Mouse (Mus musculus): Measurements from ENCODE around the gene Tnrc6a. TPM values are rescaled to one million over a fixed set of nuclear protein-coding genes. Genes with fewer than 3 reads are reported as not detected.

The Tnrc6a gene
- polyA plus RNA-seq, 1 experiment from 2014 or later: 44.8 TPM

DNA sequence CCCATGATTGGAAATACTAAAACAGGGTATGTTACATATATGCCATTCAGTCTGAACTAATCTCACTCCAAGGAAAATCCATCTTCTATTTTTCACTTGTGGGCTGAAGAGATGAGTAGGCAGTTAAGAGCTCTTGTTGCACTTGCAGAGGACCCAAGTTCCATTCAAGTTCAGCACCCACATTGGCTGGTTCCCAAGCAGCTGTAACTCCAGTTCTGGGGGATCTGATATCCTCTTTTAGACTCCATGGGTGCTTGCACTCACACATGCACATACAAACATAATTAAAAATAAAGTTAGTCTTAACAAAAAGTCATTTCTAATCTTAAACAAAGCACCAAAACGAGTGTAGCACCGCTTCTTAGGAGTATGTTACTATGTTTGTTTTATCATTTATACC, 5.4 kb downstream of the Tnrc6a start:
- Histone ChIP-seq H3K4me2 (no peak overlapping the region), H3K4me3 (ENCODE audit: low read depth, low read length) (no peak overlapping the region), H3K4me1 (ENCODE audit: control insufficient read depth, insufficient read depth, low read length) (peaks cover 32% of the 10 kb centered on the region), H3K36me3 (ENCODE audit: control insufficient read depth, insufficient read depth, low read length) (0 out of 2 replicates have a peak, but pooled peaks cover 3% of the 10 kb centered on the region), H3K27me3 (ENCODE audit: control insufficient read depth, insufficient read depth, low read length) (no peaks in the 10 kb centered on the region), H3K9me3 (replicated peaks; ENCODE audit: control insufficient read depth, low read length) (no peaks in the 10 kb centered on the region), H3K27ac (ENCODE audit: low read depth, low read length) (no peak overlapping the region), H3K9ac (ENCODE audit: low read depth, low read length) (no peak overlapping the region)
- WGBS (ENCODE audit: insufficient replicate concordance): 80% methylated on average over 2 of the region's 2 CpGs
- ATAC-seq (replicated peaks; ENCODE audit: insufficient number of reproducible peaks, low FRiP score, low TSS enrichment): no peak

DNA sequence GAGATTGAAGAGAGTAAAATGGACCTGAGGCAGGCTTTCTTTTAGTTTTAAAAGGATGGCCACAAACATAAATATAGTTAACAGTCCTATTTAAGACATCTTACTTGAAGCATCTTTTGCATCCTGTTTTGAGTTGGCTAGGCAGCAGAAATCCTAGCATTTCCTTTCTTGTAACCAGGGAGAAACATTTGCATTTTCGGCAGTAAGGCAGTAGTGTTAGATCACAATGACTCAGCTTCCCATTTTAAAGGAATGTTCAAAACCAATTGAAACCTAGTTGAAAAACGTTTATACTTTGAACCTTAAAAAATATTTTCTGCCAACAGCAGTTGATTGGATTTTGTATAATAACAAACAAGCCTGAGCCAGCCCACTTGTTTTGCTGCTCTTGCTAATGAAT, 6.5 kb downstream of the Tnrc6a start:
- no peak overlapping the region for H3K9ac ChIP-seq (ENCODE audit: low read depth, low read length)
- H3K4me3 ChIP-seq (ENCODE audit: low read depth, low read length): no peak overlapping the region
- no peak for ATAC-seq (replicated peaks; ENCODE audit: insufficient number of reproducible peaks, low FRiP score, low TSS enrichment)
- peaks cover 43% of the 10 kb centered on the region for H3K4me1 ChIP-seq (ENCODE audit: control insufficient read depth, insufficient read depth, low read length)
- H3K27ac ChIP-seq (ENCODE audit: low read depth, low read length): no peak overlapping the region
- 36% methylated on average over 2 of the region's 2 CpGs for WGBS (ENCODE audit: insufficient replicate concordance)
- no peak overlapping the region for H3K4me2 ChIP-seq
- H3K36me3 ChIP-seq (ENCODE audit: control insufficient read depth, insufficient read depth, low read length): 0 out of 2 replicates have a peak, but pooled peaks cover 3% of the 10 kb centered on the region
- H3K27me3 ChIP-seq (ENCODE audit: control insufficient read depth, insufficient read depth, low read length): no peaks in the 10 kb centered on the region
- H3K9me3 ChIP-seq (replicated peaks; ENCODE audit: control insufficient read depth, low read length): no peaks in the 10 kb centered on the region

DNA sequence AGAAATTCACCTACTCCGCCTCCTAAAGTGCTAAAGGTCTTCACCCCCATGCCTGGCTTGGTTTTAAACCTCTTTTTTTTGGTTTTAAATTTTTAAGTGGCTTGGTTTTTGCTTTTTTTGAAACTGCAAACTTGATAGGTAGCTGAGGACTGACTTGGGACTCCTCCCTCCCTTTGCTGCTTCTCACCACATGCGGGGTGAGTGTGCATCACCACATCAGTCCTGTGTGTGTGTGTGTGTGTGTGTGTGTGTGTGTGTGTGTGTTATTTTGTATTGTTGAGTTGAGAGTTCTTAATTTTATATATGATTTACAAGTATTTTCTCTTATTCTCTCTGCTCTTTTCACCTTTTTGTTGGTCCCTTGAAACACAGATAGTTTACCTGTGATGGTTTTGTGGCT, 8.7 kb downstream of the Tnrc6a start:
- 87% methylated on average over 2 of the region's 2 CpGs for WGBS (ENCODE audit: insufficient replicate concordance)
- no peak for ATAC-seq (replicated peaks; ENCODE audit: insufficient number of reproducible peaks, low FRiP score, low TSS enrichment)
- peaks cover 38% of the 10 kb centered on the region for H3K4me1 ChIP-seq (ENCODE audit: control insufficient read depth, insufficient read depth, low read length)

DNA sequence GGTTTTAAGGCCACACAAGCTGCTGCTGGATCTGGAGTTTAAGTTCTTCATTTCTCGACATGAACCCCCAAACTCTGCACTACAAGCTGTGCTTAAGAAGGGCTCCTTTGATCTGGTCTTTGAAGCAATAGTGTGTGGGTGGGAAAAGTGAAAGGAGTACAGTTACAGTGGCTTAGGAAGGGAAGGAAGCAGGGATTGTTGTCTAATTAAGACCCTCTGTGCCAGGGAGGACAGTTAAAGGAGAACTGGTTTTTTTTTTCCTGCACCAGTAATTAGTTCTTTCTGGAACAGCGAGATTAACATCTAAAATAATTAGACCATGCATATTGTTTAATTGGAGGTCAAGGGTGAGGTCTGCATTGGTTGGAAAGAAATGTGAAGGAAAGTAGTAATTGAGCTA, 11.2 kb downstream of the Tnrc6a start:
- no peak overlapping the region for H3K4me3 ChIP-seq (ENCODE audit: low read depth, low read length)
- no peak for ATAC-seq (replicated peaks; ENCODE audit: insufficient number of reproducible peaks, low FRiP score, low TSS enrichment)
- H3K27ac ChIP-seq (ENCODE audit: low read depth, low read length): no peak overlapping the region
- no peak overlapping the region for H3K9ac ChIP-seq (ENCODE audit: low read depth, low read length)
- no peaks in the 10 kb centered on the region for H3K9me3 ChIP-seq (replicated peaks; ENCODE audit: control insufficient read depth, low read length)
- H3K36me3 ChIP-seq (ENCODE audit: control insufficient read depth, insufficient read depth, low read length): peaks cover 1% of the 10 kb centered on the region
- H3K27me3 ChIP-seq (ENCODE audit: control insufficient read depth, insufficient read depth, low read length): no peaks in the 10 kb centered on the region
- H3K4me1 ChIP-seq (ENCODE audit: control insufficient read depth, insufficient read depth, low read length): peaks cover 37% of the 10 kb centered on the region
- H3K4me2 ChIP-seq: no peak overlapping the region
- 62% methylated on average over 2 of the region's 2 CpGs for WGBS (ENCODE audit: insufficient replicate concordance)

More for the DNA sequence above, 8.7 kb downstream of the Tnrc6a start:
- Histone ChIP-seq H3K4me2 (no peak overlapping the region), H3K36me3 (ENCODE audit: control insufficient read depth, insufficient read depth, low read length) (0 out of 2 replicates have a peak, but pooled peaks cover 2% of the 10 kb centered on the region), H3K27ac (ENCODE audit: low read depth, low read length) (no peak overlapping the region), H3K9ac (ENCODE audit: low read depth, low read length) (no peak overlapping the region), H3K4me3 (ENCODE audit: low read depth, low read length) (no peak overlapping the region), H3K9me3 (replicated peaks; ENCODE audit: control insufficient read depth, low read length) (no peaks in the 10 kb centered on the region), H3K27me3 (ENCODE audit: control insufficient read depth, insufficient read depth, low read length) (no peaks in the 10 kb centered on the region)

DNA sequence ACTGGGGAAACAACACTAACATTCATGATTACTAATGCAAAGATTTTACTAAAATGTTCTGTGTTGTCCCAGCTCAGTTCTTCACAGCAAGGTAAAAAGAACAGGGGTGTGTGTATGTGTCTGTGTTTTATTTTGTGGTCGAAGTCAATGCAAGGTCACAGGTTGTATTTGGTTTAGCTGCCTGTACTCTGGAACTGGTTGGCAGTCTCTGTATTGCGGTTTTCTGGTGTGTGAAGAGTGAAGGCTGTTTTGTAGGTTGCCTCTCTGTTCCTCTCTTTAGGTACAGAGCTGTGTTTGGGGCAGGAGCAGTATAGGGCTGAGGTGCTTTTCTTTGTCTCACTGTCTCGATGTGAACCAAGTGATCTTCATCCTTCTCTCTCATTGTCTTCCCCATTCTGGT, 12.0 kb downstream of the Tnrc6a start:
- no peak for ATAC-seq (replicated peaks; ENCODE audit: insufficient number of reproducible peaks, low FRiP score, low TSS enrichment)
- Histone ChIP-seq H3K36me3 (ENCODE audit: control insufficient read depth, insufficient read depth, low read length) (peaks cover 3% of the 10 kb centered on the region), H3K4me1 (ENCODE audit: control insufficient read depth, insufficient read depth, low read length) (peaks cover 33% of the 10 kb centered on the region), H3K27me3 (ENCODE audit: control insufficient read depth, insufficient read depth, low read length) (no peaks in the 10 kb centered on the region), H3K9me3 (replicated peaks; ENCODE audit: control insufficient read depth, low read length) (no peaks in the 10 kb centered on the region), H3K4me3 (ENCODE audit: low read depth, low read length) (no peak overlapping the region), H3K27ac (ENCODE audit: low read depth, low read length) (no peak overlapping the region), H3K4me2 (no peak overlapping the region), H3K9ac (ENCODE audit: low read depth, low read length) (no peak overlapping the region)
- WGBS (ENCODE audit: insufficient replicate concordance): 82% methylated on average over 3 of the region's 3 CpGs

DNA sequence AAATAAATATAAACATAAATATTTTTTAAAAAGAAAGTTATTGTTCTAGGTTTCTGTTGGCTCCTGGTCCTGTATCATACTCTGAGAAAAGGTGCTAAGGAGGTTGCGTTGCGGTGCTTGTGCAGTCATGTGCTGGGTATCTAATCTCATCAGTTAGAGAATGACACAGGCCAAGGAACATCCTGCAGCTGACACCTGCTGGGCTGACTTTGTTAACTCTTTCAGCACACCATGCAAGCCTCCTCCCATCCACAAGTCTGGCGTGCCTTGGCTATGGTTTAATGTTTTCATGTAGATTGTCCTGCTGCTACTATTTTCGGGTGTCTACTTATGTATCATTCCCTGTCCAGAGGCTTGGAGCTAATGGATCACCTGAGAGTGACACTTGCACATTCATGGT, 14.3 kb downstream of the Tnrc6a start:
- Histone ChIP-seq H3K27ac (ENCODE audit: low read depth, low read length) (no peak overlapping the region), H3K4me2 (no peak overlapping the region), H3K36me3 (ENCODE audit: control insufficient read depth, insufficient read depth, low read length) (peaks cover 3% of the 10 kb centered on the region), H3K4me3 (ENCODE audit: low read depth, low read length) (no peak overlapping the region), H3K9ac (ENCODE audit: low read depth, low read length) (no peak overlapping the region), H3K9me3 (replicated peaks; ENCODE audit: control insufficient read depth, low read length) (no peaks in the 10 kb centered on the region), H3K27me3 (ENCODE audit: control insufficient read depth, insufficient read depth, low read length) (no peaks in the 10 kb centered on the region), H3K4me1 (ENCODE audit: control insufficient read depth, insufficient read depth, low read length) (peaks cover 27% of the 10 kb centered on the region)
- 64% methylated on average over 4 of the region's 4 CpGs for WGBS (ENCODE audit: insufficient replicate concordance)
- ATAC-seq (replicated peaks; ENCODE audit: insufficient number of reproducible peaks, low FRiP score, low TSS enrichment): no peak

DNA sequence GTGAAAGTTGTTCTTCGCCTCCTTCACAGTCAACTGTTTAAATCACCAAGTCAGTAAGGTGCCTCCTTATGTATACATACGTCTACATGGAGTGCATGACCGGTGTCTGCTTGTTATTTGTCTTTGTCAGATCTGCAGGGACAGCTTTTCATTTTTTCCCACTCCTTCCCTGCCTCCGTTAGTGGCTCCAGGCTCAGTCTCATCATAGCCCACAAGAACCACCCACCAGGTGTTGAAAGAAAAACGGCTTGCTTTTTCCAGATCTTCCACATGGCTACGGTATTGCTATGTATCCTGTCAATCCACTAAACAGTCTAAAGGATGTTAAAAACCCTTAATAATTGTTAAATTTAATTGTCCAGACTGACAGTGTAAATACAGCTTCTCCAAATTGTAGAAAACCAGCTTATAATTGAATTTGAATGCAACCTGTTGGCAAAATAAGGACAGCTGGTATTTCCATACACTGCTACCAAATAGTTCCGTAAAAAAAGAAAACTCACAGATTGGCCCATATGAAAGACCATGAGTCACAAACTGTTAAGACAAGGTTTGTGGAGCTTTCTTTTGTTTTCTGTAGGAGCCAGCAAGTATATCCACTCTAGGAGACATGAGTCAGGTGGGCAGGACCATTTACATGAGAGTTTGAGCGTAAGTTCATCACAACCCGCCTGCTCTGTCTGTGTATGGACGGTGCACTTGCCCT, 22.6 kb downstream of the Tnrc6a start:
- Histone ChIP-seq H3K4me1 (ENCODE audit: control insufficient read depth, insufficient read depth, low read length) (no peaks in the 10 kb centered on the region), H3K27ac (ENCODE audit: low read depth, low read length) (no peak overlapping the region), H3K9ac (ENCODE audit: low read depth, low read length) (no peak overlapping the region), H3K4me2 (no peak overlapping the region), H3K4me3 (ENCODE audit: low read depth, low read length) (no peak overlapping the region), H3K36me3 (ENCODE audit: control insufficient read depth, insufficient read depth, low read length) (peaks cover 4% of the 10 kb centered on the region; the same call in 1 of the 2 replicates), H3K9me3 (replicated peaks; ENCODE audit: control insufficient read depth, low read length) (no peaks in the 10 kb centered on the region), H3K27me3 (ENCODE audit: control insufficient read depth, insufficient read depth, low read length) (no peaks in the 10 kb centered on the region)
- ATAC-seq (replicated peaks; ENCODE audit: insufficient number of reproducible peaks, low FRiP score, low TSS enrichment): no peak
- 86% methylated on average over 10 of the region's 10 CpGs for WGBS (ENCODE audit: insufficient replicate concordance)

DNA sequence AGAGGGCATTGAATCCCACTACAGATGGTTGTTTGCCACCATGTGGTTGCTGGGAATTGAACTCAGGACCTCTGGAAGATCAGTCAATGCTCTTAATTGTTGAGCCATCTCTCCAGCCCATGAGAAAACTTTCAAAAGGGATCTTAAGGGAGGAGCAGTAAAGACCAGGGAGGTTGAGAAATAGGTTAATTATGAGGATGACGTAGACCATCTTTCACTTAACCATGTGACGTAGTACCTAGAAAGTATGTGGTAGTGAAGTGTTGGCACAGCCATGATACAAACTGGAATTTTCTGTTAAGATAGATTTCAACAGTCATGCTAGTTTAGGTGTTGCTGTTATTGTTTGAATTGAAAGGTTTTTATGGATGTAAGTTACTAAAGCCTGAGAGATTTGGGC, 24.1 kb downstream of the Tnrc6a start:
- Histone ChIP-seq H3K4me3 (ENCODE audit: low read depth, low read length) (no peak overlapping the region), H3K9ac (ENCODE audit: low read depth, low read length) (no peak overlapping the region), H3K4me1 (ENCODE audit: control insufficient read depth, insufficient read depth, low read length) (no peaks in the 10 kb centered on the region), H3K27ac (ENCODE audit: low read depth, low read length) (no peak overlapping the region), H3K9me3 (replicated peaks; ENCODE audit: control insufficient read depth, low read length) (no peaks in the 10 kb centered on the region), H3K36me3 (ENCODE audit: control insufficient read depth, insufficient read depth, low read length) (peaks cover 4% of the 10 kb centered on the region; the same call in 1 of the 2 replicates), H3K4me2 (no peak overlapping the region), H3K27me3 (ENCODE audit: control insufficient read depth, insufficient read depth, low read length) (no peaks in the 10 kb centered on the region)
- ATAC-seq (replicated peaks; ENCODE audit: insufficient number of reproducible peaks, low FRiP score, low TSS enrichment): no peak
- WGBS (ENCODE audit: insufficient replicate concordance): 95% methylated on average over 2 of the region's 2 CpGs

DNA sequence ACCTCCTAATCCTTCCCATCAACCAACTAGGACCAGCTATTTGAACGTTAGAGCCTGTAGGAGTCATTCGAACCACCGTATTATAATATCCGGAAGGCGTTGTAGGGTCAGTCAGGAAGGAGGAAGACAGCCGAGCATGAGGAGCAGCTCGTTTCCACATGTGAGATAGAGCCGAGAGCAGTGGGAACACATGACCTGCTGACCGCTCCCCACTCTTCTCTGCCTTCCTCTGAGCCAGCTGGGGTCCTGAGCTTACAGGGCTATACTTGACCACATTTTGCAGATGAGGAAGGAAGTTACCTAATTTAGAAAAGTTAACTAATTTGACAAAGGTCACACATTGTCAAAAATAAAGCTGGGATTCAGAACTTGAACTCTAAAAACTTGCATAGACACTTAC, 25.2 kb downstream of the Tnrc6a start:
- peaks cover 8% of the 10 kb centered on the region for H3K36me3 ChIP-seq (ENCODE audit: control insufficient read depth, insufficient read depth, low read length)
- no peak for ATAC-seq (replicated peaks; ENCODE audit: insufficient number of reproducible peaks, low FRiP score, low TSS enrichment)
- WGBS (ENCODE audit: insufficient replicate concordance): 81% methylated on average over 9 of the region's 9 CpGs

More for the DNA sequence above, 25.2 kb downstream of the Tnrc6a start:
- Histone ChIP-seq H3K9me3 (replicated peaks; ENCODE audit: control insufficient read depth, low read length) (no peaks in the 10 kb centered on the region), H3K4me3 (ENCODE audit: low read depth, low read length) (no peak overlapping the region), H3K9ac (ENCODE audit: low read depth, low read length) (no peak overlapping the region), H3K4me1 (ENCODE audit: control insufficient read depth, insufficient read depth, low read length) (no peaks in the 10 kb centered on the region), H3K4me2 (no peak overlapping the region), H3K27me3 (ENCODE audit: control insufficient read depth, insufficient read depth, low read length) (no peaks in the 10 kb centered on the region), H3K27ac (ENCODE audit: low read depth, low read length) (no peak overlapping the region)

Data from heart, embryonic 11.5 days (tissue).